In the genomic region with DNA sequence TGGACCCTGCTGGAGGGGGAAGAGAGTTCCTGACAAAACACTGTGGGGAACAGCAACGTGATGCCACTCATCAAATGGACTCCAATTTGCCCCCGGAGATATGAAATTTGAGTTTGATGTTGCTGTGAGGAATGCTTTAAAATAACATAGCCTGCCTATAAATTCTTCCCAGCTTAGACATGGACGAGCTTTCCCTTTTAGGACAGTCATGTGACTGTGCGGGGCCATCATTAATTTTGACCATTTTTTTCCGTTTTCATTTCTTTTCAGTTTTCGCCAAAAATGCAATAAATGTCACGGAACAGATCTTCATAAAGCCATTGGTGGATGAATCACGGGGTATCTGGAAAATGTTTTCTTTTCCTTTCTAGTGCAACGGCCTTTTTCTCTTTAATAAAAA, we compare ENCODE assay signal across 26 mouse cellular contexts. TPM values are rescaled to one million over a fixed set of nuclear protein-coding genes. Genes with fewer than 3 reads are reported as not detected.
DNase-seq lines count a peak whose midpoint lies in the region; ATAC-seq and TF ChIP-seq lines count a peak whose summit lies in the region.
"Had no signal": no experiment of that assay in that cellular context is flagged by ENCODE, and none has a peak within 500 bp of the region (broad histone marks: within the 10 kb centered on the region; RNA-seq: fewer than 3 reads in every experiment).

No protein-coding gene starts in this region.

- no peak overlapping the region for H3K27ac ChIP-seq in limb, embryonic 14.5 days (replicated peaks; ENCODE audit: low read depth, low read length)
- no peak overlapping the region for H3K27ac ChIP-seq in limb, embryonic 10.5 days
- H3K27ac ChIP-seq: embryonic facial prominence, embryonic 13.5 days; heart, embryonic 15.5 days; hindbrain, embryonic 10.5 days; hindbrain, embryonic 13.5 days; intestine, embryonic 15.5 days had no signal

- no peaks in the 10 kb centered on the region for H3K9me3 ChIP-seq in limb, embryonic 14.5 days (ENCODE audit: control insufficient read depth, low read length)
- no peaks in the 10 kb centered on the region for H3K9me3 ChIP-seq in limb, embryonic 10.5 days (replicated peaks)
- H3K9me3 ChIP-seq: embryonic facial prominence, embryonic 13.5 days; heart, embryonic 12.5 days; heart, embryonic 15.5 days; hindbrain, embryonic 10.5 days; hindbrain, embryonic 13.5 days; intestine, embryonic 15.5 days had no signal

- H3K4me3 ChIP-seq in limb, embryonic 14.5 days (replicated peaks; ENCODE audit: low read length) = no peak overlapping the region
- no peak overlapping the region for H3K4me3 ChIP-seq in limb, embryonic 10.5 days
- no peak overlapping the region for H3K4me3 ChIP-seq in C2C12 (ENCODE audit: insufficient read depth, poor library complexity, severe bottlenecking)
- no peak overlapping the region for H3K4me3 ChIP-seq in myocyte
- H3K4me3 ChIP-seq: embryonic facial prominence, embryonic 13.5 days; heart, embryonic 12.5 days; heart, embryonic 15.5 days; hindbrain, embryonic 10.5 days; hindbrain, embryonic 13.5 days; intestine, embryonic 15.5 days had no signal

- H3K79me3 ChIP-seq in C2C12 (ENCODE audit: low read depth) = no peaks in the 10 kb centered on the region

- no peak for TF ChIP-seq CTCF in C2C12 (IDR thresholded peaks at IDR 0.05; ENCODE audit: control insufficient read depth, insufficient read depth, insufficient read length)

- H3K27me3 ChIP-seq in limb, embryonic 14.5 days (ENCODE audit: control insufficient read depth, insufficient read depth, low read length) = no peaks in the 10 kb centered on the region
- peaks cover 49% of the 10 kb centered on the region for H3K27me3 ChIP-seq in limb, embryonic 10.5 days (ENCODE audit: low read depth, poor library complexity, severe bottlenecking)
- H3K27me3 ChIP-seq in C2C12 (ENCODE audit: control insufficient read depth, insufficient read depth, insufficient read length) (no peaks in the 10 kb centered on the region), myocyte (ENCODE audit: control insufficient read depth, insufficient read depth, insufficient read length) (no peaks in the 10 kb centered on the region)
- H3K27me3 ChIP-seq: intestine, embryonic 15.5 days; Patski had no signal

- no peak for TF ChIP-seq POLR2A in limb, embryonic 14.5 days (IDR thresholded peaks at IDR 0.05; ENCODE audit: borderline replicate concordance, extremely low read depth, insufficient read depth, insufficient read length)
- TF ChIP-seq POLR2A in myocyte (IDR thresholded peaks at IDR 0.05; ENCODE audit: insufficient read length, low read depth) = no peak

- H3K36me3 ChIP-seq in limb, embryonic 14.5 days (ENCODE audit: control insufficient read depth, insufficient read depth, low read length) = no peaks in the 10 kb centered on the region
- no peaks in the 10 kb centered on the region for H3K36me3 ChIP-seq in limb, embryonic 10.5 days
- H3K36me3 ChIP-seq in C2C12 (ENCODE audit: control insufficient read depth, insufficient read depth) = no peaks in the 10 kb centered on the region
- no peaks in the 10 kb centered on the region for H3K36me3 ChIP-seq in myocyte (ENCODE audit: control insufficient read depth, insufficient read depth)
- H3K36me3 ChIP-seq: embryonic facial prominence, embryonic 13.5 days; heart, embryonic 12.5 days; heart, embryonic 15.5 days; hindbrain, embryonic 10.5 days; hindbrain, embryonic 13.5 days; intestine, embryonic 15.5 days had no signal

- H3ac ChIP-seq in C2C12 (ENCODE audit: control insufficient read depth, insufficient read length, low read depth) (no peak overlapping the region), myocyte (ENCODE audit: control insufficient read depth, insufficient read length) (no peak overlapping the region)

- H3K9ac ChIP-seq in limb, embryonic 14.5 days (ENCODE audit: low read depth, low read length, severe bottlenecking) = no peak overlapping the region
- H3K9ac ChIP-seq: embryonic facial prominence, embryonic 13.5 days; forebrain, postnatal 0 days; heart, embryonic 12.5 days; heart, embryonic 15.5 days; hindbrain, embryonic 13.5 days; intestine, embryonic 15.5 days had no signal

- peaks cover 11% of the 10 kb centered on the region for H3K4me1 ChIP-seq in limb, embryonic 14.5 days (ENCODE audit: control insufficient read depth, insufficient read depth, low read length)
- peaks cover 18% of the 10 kb centered on the region; the same call in 1 of the 2 replicates for H3K4me1 ChIP-seq in limb, embryonic 10.5 days
- H3K4me1 ChIP-seq: heart, embryonic 12.5 days; heart, embryonic 15.5 days; hindbrain, embryonic 13.5 days; intestine, embryonic 15.5 days had no signal

- no peak overlapping the region for H3K4me2 ChIP-seq in limb, embryonic 14.5 days (replicated peaks; ENCODE audit: low read depth, low read length, severe bottlenecking)
- peak overlapping the region; percentile 66 for H3K4me2 ChIP-seq in myocyte (ENCODE audit: low read depth)
- H3K4me2 ChIP-seq: embryonic facial prominence, embryonic 13.5 days; heart, embryonic 12.5 days; heart, embryonic 15.5 days; hindbrain, embryonic 13.5 days; intestine, embryonic 15.5 days had no signal

- DNase-seq in limb, embryonic 14.5 days (ENCODE audit: low spot score) = no peak
- no peak for DNase-seq in limb, embryonic 10.5 days (ENCODE audit: low spot score)
- DNase-seq in thymus, postnatal 14 days = no peak
- DNase-seq in layer of hippocampus, adult 11-12 months (ENCODE audit: low spot score) = no peak
- DNase-seq: adrenal gland, postnatal 10 days; adrenal gland, postnatal 36 days; cerebellum, adult 2 months; cerebellum, adult 9-11 months; cerebellum, postnatal 25 days; forebrain, postnatal 0 days; gastrocnemius, postnatal 25 days; heart, adult 18-20 months; heart, postnatal 10 days; heart, postnatal 36 days had no signal

- H3K79me2 ChIP-seq in C2C12 (ENCODE audit: control insufficient read depth, insufficient read depth) (no peaks in the 10 kb centered on the region), myocyte (ENCODE audit: control insufficient read depth, insufficient read depth) (no peaks in the 10 kb centered on the region)

- 0 out of 2 replicates have a peak, but pooled peaks have one; percentile 27 for ATAC-seq in limb, embryonic 14.5 days (ENCODE audit: low FRiP score, low read depth)
- ATAC-seq: forebrain, embryonic 14.5 days; forebrain, postnatal 0 days; hindbrain, embryonic 16.5 days; intestine, embryonic 15.5 days; Patski had no signal

- WGBS in limb, embryonic 14.5 days = 42% methylated on average over 9 of the region's 9 CpGs
- 82% methylated on average over 9 of the region's 9 CpGs for WGBS in limb, embryonic 10.5 days

TF ChIP-seq in C2C12, 6 proteins besides CTCF, POLR2A, EP300 and RAD21:
- peak; percentile 90 for TF ChIP-seq USF1 (IDR thresholded peaks at IDR 0.05; ENCODE audit: low read depth)
- TF ChIP-seq MYOD1 (IDR thresholded peaks at IDR 0.05; ENCODE audit: control insufficient read depth, insufficient read length, low read depth) = no peak

TF ChIP-seq in myocyte, 11 proteins besides CTCF, POLR2A, EP300 and RAD21:
- peak; percentile 68 for TF ChIP-seq USF1 (IDR thresholded peaks at IDR 0.05; ENCODE audit: low read depth)
- TF ChIP-seq CEBPB (IDR thresholded peaks at IDR 0.05; ENCODE audit: insufficient read depth, poor library complexity, severe bottlenecking) = no peak
TF ChIP-seq in myocyte: peak in this region for 1.

RNA-seq across cellular contexts. Expression of a gene that starts 25.5 kb away (rescaled TPM):
- polyA plus RNA-seq in limb, embryonic 14.5 days (2012; rRNA removed) = not detected in 2 replicates
- polyA plus RNA-seq in limb, embryonic 14.5 days (2014; fragmentation: Nextera tagmentation; extraction: Ambion mirVana) = not detected in 2 replicates
- not detected in 2 replicates for polyA plus RNA-seq in limb, embryonic 10.5 days (2016; fragmentation: Nextera tagmentation; extraction: Ambion mirVana)
- polyA plus RNA-seq in C2C12 (2012; fragmentation: generic; extraction: Trizol) (not detected), myocyte (2012; fragmentation: generic; extraction: Trizol) (0.07 TPM)
- polyA plus RNA-seq: embryonic facial prominence, embryonic 13.5 days; forebrain, embryonic 11.5 days; forebrain, embryonic 14.5 days; forebrain, postnatal 0 days; heart, embryonic 12.5 days; heart, embryonic 15.5 days; hindbrain, embryonic 10.5 days; hindbrain, embryonic 13.5 days; hindbrain, embryonic 16.5 days; Patski had no signal

RNA-seq across cellular contexts. Expression of a gene that starts 50.6 kb away (rescaled TPM):
- 5.9 and 7.0 TPM in 2 replicates for polyA plus RNA-seq in limb, embryonic 14.5 days (2012; rRNA removed)
- 0.97 and 1.4 TPM in 2 replicates for polyA plus RNA-seq in limb, embryonic 14.5 days (2014; fragmentation: Nextera tagmentation; extraction: Ambion mirVana)
- polyA plus RNA-seq in limb, embryonic 10.5 days (2016; fragmentation: Nextera tagmentation; extraction: Ambion mirVana) = 2.2 and 2.9 TPM in 2 replicates
- polyA plus RNA-seq in C2C12 (2012; fragmentation: generic; extraction: Trizol) (8.0 TPM), myocyte (2012; fragmentation: generic; extraction: Trizol) (8.6 TPM)
- polyA plus RNA-seq: heart, embryonic 12.5 days; hindbrain, embryonic 13.5 days; hindbrain, embryonic 16.5 days; intestine, embryonic 15.5 days had no signal
